Mouse (Mus musculus) heart, embryonic 11.5 days (tissue): ENCODE measurements at regions not wholly inside any gene's neighbourhood (a gene's known extent, or its start where the extent isn't known, plus 50 kb on each side); places are given as distances from the start of the nearest gene placed in this dataset.

Source experiments
- ATAC-seq: fragments of 200-750 bp; cut with Nextera tagmentation; replicated peaks from 2 replicates; pipeline ENCODE4 v1.8.0; 2017; ENCODE audit warnings: moderate library complexity; ENCODE audit not compliant: insufficient number of reproducible peaks, low FRiP score, low TSS enrichment
- H3K27ac ChIP-seq: fragments of 300-500 bp; sonication (generic); 2 replicates; pipeline ENCODE4 v1.5.1; 2014; ENCODE audit warnings: mild to moderate bottlenecking, low read depth, low read length
- H3K27me3 ChIP-seq: fragments of 300-500 bp; sonication (generic); 2 replicates; pipeline ENCODE4 v1.6.1; 2014; ENCODE audit warnings: mild to moderate bottlenecking, low read length, mixed read lengths; ENCODE audit not compliant: control insufficient read depth, insufficient read depth
- H3K36me3 ChIP-seq: fragments of 300-500 bp; sonication (generic); 2 replicates; pipeline ENCODE4 v1.6.1; 2014; ENCODE audit warnings: mild to moderate bottlenecking, low read length, moderate library complexity, mixed read lengths; ENCODE audit not compliant: control insufficient read depth, insufficient read depth
- H3K4me1 ChIP-seq: fragments of 300-500 bp; sonication (generic); 2 replicates; pipeline ENCODE4 v1.6.1; 2014; ENCODE audit warnings: low read length; ENCODE audit not compliant: control insufficient read depth, insufficient read depth
- H3K4me2 ChIP-seq: fragments of 300-500 bp; sonication (generic); 2 replicates; pipeline ENCODE4 v1.6.1; 2014; ENCODE audit warnings: mild to moderate bottlenecking, moderate library complexity
- H3K4me3 ChIP-seq: fragments of 300-500 bp; sonication (generic); 2 replicates; pipeline ENCODE4 v1.5.1; 2014; ENCODE audit warnings: low read depth, low read length
- H3K9ac ChIP-seq: fragments of 300-500 bp; sonication (generic); 2 replicates; pipeline ENCODE4 v1.6.1; 2014; ENCODE audit warnings: mild to moderate bottlenecking, low read depth, low read length, moderate library complexity
- H3K9me3 ChIP-seq: fragments of 300-500 bp; sonication (generic); replicated peaks from 2 replicates; pipeline ENCODE4 v1.6.1; 2016; ENCODE audit warnings: low read length; ENCODE audit not compliant: control insufficient read depth
- WGBS: fragments of 180-500 bp; shearing (Covaris S2); extraction: QIAGEN DNeasy Blood & Tissue Kit; methylation state at CpG from one replicate; pipeline ENCODE4 v1.1.7; 2014; ENCODE audit not compliant: insufficient replicate concordance; 5-methylcytosine and 5-hydroxymethylcytosine counted together

- WGBS: 73% methylated on average over 2 of the region's 2 CpGs
- ATAC-seq: no peak
- H3K4me1 ChIP-seq: no peaks in the 10 kb centered on the region
- H3K9ac ChIP-seq: no peak overlapping the region
- no peak overlapping the region for H3K4me2 ChIP-seq
- H3K27me3 ChIP-seq: no peaks in the 10 kb centered on the region
- no peaks in the 10 kb centered on the region for H3K36me3 ChIP-seq
- no peak overlapping the region for H3K4me3 ChIP-seq
- H3K9me3 ChIP-seq: no peaks in the 10 kb centered on the region
- H3K27ac ChIP-seq: no peak overlapping the region
These were observed 190.6 kb downstream of the Map2k4 start for GRCm38 (mm10) chr11:65597298-65598076.

- 66% methylated on average over 3 of the region's 3 CpGs for WGBS
- ATAC-seq: no peak
- Histone ChIP-seq H3K36me3 (no peaks in the 10 kb centered on the region), H3K9ac (no peak overlapping the region), H3K27me3 (no peaks in the 10 kb centered on the region), H3K27ac (no peak overlapping the region), H3K9me3 (no peaks in the 10 kb centered on the region), H3K4me3 (no peak overlapping the region), H3K4me1 (no peaks in the 10 kb centered on the region), H3K4me2 (no peak overlapping the region)
These were observed 199.6 kb downstream of the Map2k4 start for GRCm38 (mm10) chr11:65588491-65588890.

- Histone ChIP-seq H3K27me3 (no peaks in the 10 kb centered on the region), H3K4me1 (no peaks in the 10 kb centered on the region), H3K4me2 (no peak overlapping the region), H3K9ac (no peak overlapping the region), H3K9me3 (no peaks in the 10 kb centered on the region), H3K4me3 (no peak overlapping the region), H3K27ac (no peak overlapping the region), H3K36me3 (no peaks in the 10 kb centered on the region)
- 84% methylated on average over 9 of the region's 9 CpGs for WGBS
- no peak for ATAC-seq
These were observed 220.3 kb downstream of the Map2k4 start for GRCm38 (mm10) chr11:65567831-65568230.

GRCm38 (mm10) chr11:65558236-65558635, 229.9 kb downstream of the Map2k4 start:
- Histone ChIP-seq H3K27me3 (no peaks in the 10 kb centered on the region), H3K9ac (no peak overlapping the region), H3K9me3 (no peaks in the 10 kb centered on the region), H3K27ac (no peak overlapping the region), H3K36me3 (no peaks in the 10 kb centered on the region), H3K4me2 (no peak overlapping the region), H3K4me1 (no peaks in the 10 kb centered on the region), H3K4me3 (no peak overlapping the region)
- no peak for ATAC-seq
- WGBS: 79% methylated on average over 4 of the region's 4 CpGs

- Histone ChIP-seq H3K4me1 (no peaks in the 10 kb centered on the region), H3K27me3 (no peaks in the 10 kb centered on the region), H3K4me3 (no peak overlapping the region), H3K9me3 (no peaks in the 10 kb centered on the region), H3K9ac (no peak overlapping the region), H3K27ac (no peak overlapping the region), H3K4me2 (no peak overlapping the region), H3K36me3 (no peaks in the 10 kb centered on the region)
- ATAC-seq: no peak
- 79% methylated on average over 6 of the region's 6 CpGs for WGBS
These were observed 237.0 kb downstream of the Map2k4 start for GRCm38 (mm10) chr11:65551073-65551472.

- no peaks in the 10 kb centered on the region for H3K27me3 ChIP-seq
- no peak overlapping the region for H3K4me3 ChIP-seq
- H3K4me2 ChIP-seq: no peak overlapping the region
- WGBS: 81% methylated on average over 5 of the region's 5 CpGs
- no peak overlapping the region; the same call in 1 of the 2 replicates for H3K9ac ChIP-seq
- no peaks in the 10 kb centered on the region for H3K4me1 ChIP-seq
- H3K9me3 ChIP-seq: no peaks in the 10 kb centered on the region
- ATAC-seq: no peak
- no peaks in the 10 kb centered on the region for H3K36me3 ChIP-seq
- H3K27ac ChIP-seq: no peak overlapping the region
These were observed 243.8 kb downstream of the Map2k4 start for GRCm38 (mm10) chr11:65544281-65544680.

GRCm38 (mm10) chr11:65543581-65543980, 244.5 kb downstream of the Map2k4 start:
- no peak overlapping the region for H3K4me3 ChIP-seq
- H3K9ac ChIP-seq: no peak overlapping the region
- no peaks in the 10 kb centered on the region for H3K27me3 ChIP-seq
- no peaks in the 10 kb centered on the region for H3K4me1 ChIP-seq
- H3K4me2 ChIP-seq: no peak overlapping the region
- WGBS: 83% methylated on average over 3 of the region's 3 CpGs
- H3K9me3 ChIP-seq: no peaks in the 10 kb centered on the region
- H3K27ac ChIP-seq: no peak overlapping the region
- H3K36me3 ChIP-seq: no peaks in the 10 kb centered on the region
- ATAC-seq: no peak

GRCm38 (mm10) chr11:65537046-65537630, 251.0 kb downstream of the Map2k4 start:
- ATAC-seq: no peak
- 88% methylated on average over 16 of the region's 16 CpGs for whole genome bisulfite sequencing
- no peak overlapping the region for H3K9ac ChIP-seq
- H3K4me2 ChIP-seq: no peak overlapping the region
- H3K9me3 ChIP-seq: no peaks in the 10 kb centered on the region
- no peaks in the 10 kb centered on the region for H3K4me1 ChIP-seq
- H3K36me3 ChIP-seq: no peaks in the 10 kb centered on the region
- no peak overlapping the region for H3K4me3 ChIP-seq
- H3K27me3 ChIP-seq: no peaks in the 10 kb centered on the region
- H3K27ac ChIP-seq: no peak overlapping the region
